Mouse (Mus musculus) lung, embryonic 14.5 days (tissue): Measurements from ENCODE around the gene Aqp12. TPM values are rescaled to one million over a fixed set of nuclear protein-coding genes. Genes with fewer than 3 reads are reported as not detected.
A peak's percentile ranks its signal among the peaks of the same experiment; 100 is the strongest.

Experiments used
- ATAC-seq: fragments of 200-750 bp; cut with Nextera tagmentation; 2 replicates; pipeline ENCODE4 v1.8.0; 2017; ENCODE audit warnings: mild to moderate bottlenecking, moderate TSS enrichment, moderate library complexity; ENCODE audit not compliant: insufficient read depth
- DNase-seq: peaks from one replicate; pipeline ENCODE4 v3.0.0-alpha.2; 2015
- H3K27ac ChIP-seq: fragments of 300-500 bp; sonication (generic); 2 replicates; pipeline ENCODE4 v1.5.1; 2014; ENCODE audit warnings: low read depth, mild to moderate bottlenecking, moderate library complexity
- H3K27me3 ChIP-seq: fragments of 300-500 bp; sonication (generic); 2 replicates; pipeline ENCODE4 v1.6.1; 2014; ENCODE audit warnings: low read length, control low read depth; ENCODE audit not compliant: insufficient read depth
- H3K36me3 ChIP-seq: fragments of 300-500 bp; sonication (generic); 2 replicates; pipeline ENCODE4 v1.6.1; 2014; ENCODE audit warnings: control low read depth; ENCODE audit not compliant: insufficient read depth
- H3K4me1 ChIP-seq: fragments of 300-500 bp; sonication (generic); 2 replicates; pipeline ENCODE4 v1.6.1; 2014; ENCODE audit warnings: antibody characterized with exemption, control low read depth; ENCODE audit not compliant: insufficient read depth
- H3K4me2 ChIP-seq: fragments of 300-500 bp; sonication (generic); 2 replicates; pipeline ENCODE4 v1.6.1; 2014; ENCODE audit warnings: mild to moderate bottlenecking
- H3K4me3 ChIP-seq: fragments of 300-500 bp; sonication (generic); 2 replicates; pipeline ENCODE4 v1.5.1; 2014; ENCODE audit warnings: low read depth, low read length
- H3K9ac ChIP-seq: fragments of 300-500 bp; sonication (generic); 2 replicates; pipeline ENCODE4 v1.6.1; 2014
- H3K9me3 ChIP-seq: fragments of 300-500 bp; sonication (generic); 2 replicates; pipeline ENCODE4 v1.6.1; 2016; ENCODE audit warnings: low read depth, low read length, control low read depth
- CTCF ChIP-seq: IDR thresholded peaks from 2 replicates; pipeline ENCODE4 v1.5.1; 2016; ENCODE audit warnings: antibody characterized with exemption, low read depth
- WGBS: fragments of 180-500 bp; shearing (Covaris S2); extraction: QIAGEN DNeasy Blood & Tissue Kit; methylation state at CpG from one replicate; pipeline ENCODE4 v1.1.7; 2014; 5-methylcytosine and 5-hydroxymethylcytosine counted together
- polyA plus RNA-seq: library from polyadenylated mRNA; unstranded; fragments of >200 nt; fragmentation: Nextera tagmentation; extraction: Ambion mirVana; gene quantifications from 2 replicates; pipeline ENCODE4 v1.2.1, GENCODE M21; 2014

The Aqp12 gene
- polyA plus RNA-seq, 1 experiment from 2014 or later, result not detected

GRCm38 (mm10) chr1:92992214-92992855 lies 13.8 kb upstream of the Aqp12 start:
- no peaks in the 10 kb centered on the region for H3K27me3 ChIP-seq

GRCm38 (mm10) chr1:92992880-92993279 lies 13.3 kb upstream of the Aqp12 start:
- ATAC-seq (no peak), DNase-seq (no peak)
- WGBS, result 69% methylated on average over 2 of the region's 2 CpGs
- Histone ChIP-seq H3K4me2 (no peak overlapping the region), H3K9ac (no peak overlapping the region), H3K4me3 (no peak overlapping the region), H3K27me3 (no peaks in the 10 kb centered on the region), H3K9me3 (no peaks in the 10 kb centered on the region), H3K36me3 (no peaks in the 10 kb centered on the region), H3K4me1 (no peaks in the 10 kb centered on the region), H3K27ac (no peak overlapping the region)
- no peak for TF ChIP-seq CTCF

More at GRCm38 (mm10) chr1:92992214-92992855, 13.8 kb upstream of the Aqp12 start:
- Histone ChIP-seq H3K9ac (no peak overlapping the region), H3K9me3 (no peaks in the 10 kb centered on the region), H3K4me2 (no peak overlapping the region), H3K4me1 (no peaks in the 10 kb centered on the region), H3K4me3 (no peak overlapping the region), H3K27ac (no peak overlapping the region), H3K36me3 (no peaks in the 10 kb centered on the region)
- TF ChIP-seq CTCF, result no peak
- WGBS, result 69% methylated on average over 6 of the region's 6 CpGs
- DNase-seq (no peak), ATAC-seq (no peak)

GRCm38 (mm10) chr1:93009196-93009595 lies 3.1 kb downstream of the Aqp12 start:
- H3K4me1 ChIP-seq, result no peaks in the 10 kb centered on the region
- 53% methylated on average over 4 of the region's 4 CpGs for WGBS
- H3K4me2 ChIP-seq, result no peak overlapping the region
- TF ChIP-seq CTCF, result no peak
- H3K27ac ChIP-seq, result no peak overlapping the region
- H3K36me3 ChIP-seq, result no peaks in the 10 kb centered on the region
- no peak for ATAC-seq
- no peak overlapping the region for H3K9ac ChIP-seq
- DNase-seq, result peak; percentile 30
- no peaks in the 10 kb centered on the region for H3K9me3 ChIP-seq
- H3K4me3 ChIP-seq, result no peak overlapping the region
- H3K27me3 ChIP-seq, result no peaks in the 10 kb centered on the region

GRCm38 (mm10) chr1:93010731-93011130 lies 4.6 kb downstream of the Aqp12 start:
- no peaks in the 10 kb centered on the region for H3K4me1 ChIP-seq
- no peaks in the 10 kb centered on the region for H3K9me3 ChIP-seq
- no peaks in the 10 kb centered on the region for H3K36me3 ChIP-seq
- DNase-seq (peak; percentile 47), ATAC-seq (no peak)
- H3K9ac ChIP-seq, result no peak overlapping the region
- peak; percentile 68 for TF ChIP-seq CTCF
- 27% methylated on average over 3 of the region's 3 CpGs for WGBS
- no peak overlapping the region for H3K4me3 ChIP-seq
- H3K27ac ChIP-seq, result no peak overlapping the region
- no peaks in the 10 kb centered on the region for H3K27me3 ChIP-seq
- H3K4me2 ChIP-seq, result no peak overlapping the region

- Histone ChIP-seq H3K27me3 (no peaks in the 10 kb centered on the region), H3K9ac (no peak overlapping the region), H3K27ac (no peak overlapping the region), H3K4me3 (no peak overlapping the region), H3K4me1 (no peaks in the 10 kb centered on the region), H3K36me3 (no peaks in the 10 kb centered on the region), H3K4me2 (no peak overlapping the region), H3K9me3 (no peaks in the 10 kb centered on the region)
- 62% methylated on average over 7 of the region's 7 CpGs for WGBS
- ATAC-seq, result no peak
- DNase-seq, result no peak
- no peak for TF ChIP-seq CTCF
Measured at GRCm38 (mm10) chr1:93012103-93012585, 6.0 kb downstream of the Aqp12 start.

- no peaks in the 10 kb centered on the region for H3K9me3 ChIP-seq
- no peak overlapping the region for H3K4me2 ChIP-seq
- DNase-seq, result no peak
- H3K27me3 ChIP-seq, result no peaks in the 10 kb centered on the region
- WGBS, result 75% methylated on average over 4 of the region's 4 CpGs
- no peak overlapping the region for H3K4me3 ChIP-seq
- H3K36me3 ChIP-seq, result no peaks in the 10 kb centered on the region
- H3K4me1 ChIP-seq, result no peaks in the 10 kb centered on the region
- H3K9ac ChIP-seq, result no peak overlapping the region
- ATAC-seq, result no peak
- TF ChIP-seq CTCF, result no peak
- H3K27ac ChIP-seq, result no peak overlapping the region
Measured at GRCm38 (mm10) chr1:93013367-93013766, 7.2 kb downstream of the Aqp12 start.

GRCm38 (mm10) chr1:93014460-93014859 lies 8.3 kb downstream of the Aqp12 start:
- no peaks in the 10 kb centered on the region for H3K4me1 ChIP-seq
- H3K9ac ChIP-seq, result no peak overlapping the region
- no peak overlapping the region for H3K4me2 ChIP-seq
- H3K9me3 ChIP-seq, result no peaks in the 10 kb centered on the region
- H3K27ac ChIP-seq, result no peak overlapping the region
- peak; percentile 61; the same call in 1 of the 2 replicates for ATAC-seq
- DNase-seq, result peak; percentile 83
- peak; percentile 90 for TF ChIP-seq CTCF
- no peaks in the 10 kb centered on the region for H3K27me3 ChIP-seq
- H3K36me3 ChIP-seq, result no peaks in the 10 kb centered on the region
- H3K4me3 ChIP-seq, result no peak overlapping the region
